Mouse (Mus musculus): ENCODE results near the gene Flt3.

DNA sequence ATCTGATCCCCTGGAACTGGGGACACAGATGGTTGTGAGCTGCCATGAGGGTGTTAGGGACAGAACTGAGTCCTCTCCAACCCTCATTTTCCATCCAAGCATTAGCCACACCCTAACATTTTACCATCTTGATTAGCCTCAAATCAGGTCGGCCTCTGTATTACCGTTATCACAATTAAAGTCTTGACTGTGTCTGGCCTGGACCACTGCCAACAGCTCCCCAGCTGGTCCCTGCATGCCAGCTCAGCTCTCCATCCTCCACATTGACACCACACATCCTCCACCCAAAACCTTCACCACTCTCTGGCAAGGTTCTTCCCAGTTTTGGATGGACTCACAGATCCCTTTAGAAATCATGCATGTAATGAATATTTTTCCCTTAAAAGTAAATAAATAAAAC lies 9.5 kb downstream of the Flt3 start:
- TF ChIP-seq POLR2A (IDR thresholded peaks at IDR 0.05; ENCODE audit: low read depth, low read length) (no peak), CTCF (IDR thresholded peaks at IDR 0.05; ENCODE audit: borderline replicate concordance, insufficient read depth, low read length) (no peak)

Measured in embryonic fibroblast, embryonic 13.5 days (primary cell).